Mouse (Mus musculus) MEL (cell line): ENCODE measurements around the gene Gm826. TPM values are rescaled to one million over a fixed set of nuclear protein-coding genes. Genes with fewer than 3 reads are reported as not detected.

Source experiments
- DNase-seq: peaks from one replicate; pipeline ENCODE4 v3.0.0; 2011; ENCODE audit warnings: low read depth, low spot score
- H3K27ac ChIP-seq: 2 replicates; pipeline ENCODE4 v1.5.1; 2012; ENCODE audit warnings: low read depth, mild to moderate bottlenecking, control low read depth, low read length, moderate library complexity; ENCODE audit not compliant: control insufficient read depth
- H3K27me3 ChIP-seq, 2 experiments: fragments of 150-350 bp in 1 of 2; sonication (generic) in 1 of 2; 2 replicates each; pipeline ENCODE4 v1.6.1; 2012; ENCODE audit warnings: low read length in 2 of 2, mild to moderate bottlenecking in 2 of 2, improper control_type of control experiment in 1 of 2, moderate library complexity in 1 of 2; ENCODE audit not compliant: insufficient read depth in 2 of 2, control insufficient read depth in 1 of 2
- H3K36me3 ChIP-seq, 2 experiments: 2 replicates each; pipeline ENCODE4 v1.6.1; 2012 to 2014; ENCODE audit warnings: low read length in 2 of 2, improper control_type of control experiment in 1 of 2, inconsistent platforms in 1 of 2, mild to moderate bottlenecking in 1 of 2; ENCODE audit not compliant: insufficient read depth in 2 of 2, control insufficient read depth in 1 of 2
- H3K4me1 ChIP-seq, 2 experiments: fragments of 150-350 bp in 1 of 2; sonication (generic) in 1 of 2; 2 replicates each; pipeline ENCODE4 v1.6.1; 2012; ENCODE audit warnings: low read length in 2 of 2, improper control_type of control experiment in 1 of 2, mild to moderate bottlenecking in 1 of 2; ENCODE audit not compliant: insufficient read depth in 2 of 2, control insufficient read depth in 1 of 2
- H3K4me3 ChIP-seq, 2 experiments: fragments of 150-350 bp in 1 of 2; sonication (generic) in 1 of 2; 2 replicates each; pipeline ENCODE4 v1.5.1; 2012; ENCODE audit warnings: low read depth in 2 of 2, low read length in 2 of 2, mild to moderate bottlenecking in 2 of 2, moderate library complexity in 2 of 2, control low read depth in 1 of 2, improper control_type of control experiment in 1 of 2; ENCODE audit not compliant: control insufficient read depth in 1 of 2, insufficient read depth in 1 of 2
- H3K79me2 ChIP-seq: 2 replicates; pipeline ENCODE4 v1.6.1; 2012; ENCODE audit warnings: mild to moderate bottlenecking, low read length, moderate library complexity; ENCODE audit not compliant: control insufficient read depth, poor library complexity, insufficient read depth
- H3K9ac ChIP-seq: 2 replicates; pipeline ENCODE4 v1.6.1; 2012; ENCODE audit warnings: low read depth, mild to moderate bottlenecking, control low read depth, low read length, moderate library complexity; ENCODE audit not compliant: control insufficient read depth, poor library complexity, severe bottlenecking
- H3K9me3 ChIP-seq: fragments of 150-350 bp; sonication (generic); replicated peaks from 2 replicates; pipeline ENCODE4 v1.6.1; 2012; ENCODE audit warnings: mild to moderate bottlenecking, low read length, improper control_type of control experiment, moderate library complexity; ENCODE audit not compliant: insufficient read depth
- CHD1 ChIP-seq: IDR thresholded peaks from 2 replicates; pipeline ENCODE4 v1.6.1; 2012; ENCODE audit warnings: low read depth, mild to moderate bottlenecking, inconsistent platforms, low read length, improper control_type of control experiment
- E2F4 ChIP-seq: IDR thresholded peaks from 2 replicates; pipeline ENCODE4 v1.6.1; 2011; ENCODE audit warnings: low read depth, low read length, improper control_type of control experiment, borderline replicate concordance
- KAT2A ChIP-seq: conservative IDR thresholded peaks from 2 replicates; pipeline ENCODE4 v1.6.1; 2012; ENCODE audit warnings: low read depth, low read length, improper control_type of control experiment, inconsistent platforms
- MAFK ChIP-seq: IDR thresholded peaks from 2 replicates; pipeline ENCODE4 v1.6.1; 2011; ENCODE audit warnings: low read depth, mild to moderate bottlenecking, low read length, improper control_type of control experiment, borderline replicate concordance
- MAZ ChIP-seq: IDR thresholded peaks from 2 replicates; pipeline ENCODE4 v1.6.1; 2012; ENCODE audit warnings: low read depth, mild to moderate bottlenecking, inconsistent platforms, low read length, improper control_type of control experiment
- MXI1 ChIP-seq: IDR thresholded peaks from 2 replicates; pipeline ENCODE4 v1.6.1; 2011; ENCODE audit warnings: mild to moderate bottlenecking, low read depth, low read length, improper control_type of control experiment
- MYB ChIP-seq: IDR thresholded peaks from 2 replicates; pipeline ENCODE4 v1.6.1; 2011; ENCODE audit warnings: mild to moderate bottlenecking, low read depth, low read length, improper control_type of control experiment
- MYC ChIP-seq: IDR thresholded peaks from 2 replicates; pipeline ENCODE4 v1.6.1; 2011; ENCODE audit warnings: low read depth, mild to moderate bottlenecking, low read length, improper control_type of control experiment, moderate library complexity
- NELFE ChIP-seq: IDR thresholded peaks from 2 replicates; pipeline ENCODE4 v1.6.1; 2011; ENCODE audit warnings: low read depth, low read length, improper control_type of control experiment
- NRF1 ChIP-seq: IDR thresholded peaks from 2 replicates; pipeline ENCODE4 v1.6.1; 2014; ENCODE audit warnings: low read depth, mild to moderate bottlenecking, inconsistent platforms, low read length, improper control_type of control experiment, moderate library complexity; ENCODE audit not compliant: poor library complexity, insufficient read depth, severe bottlenecking
- POLR2A ChIP-seq, 2 experiments: IDR thresholded peaks; 2 replicates each; pipeline ENCODE4 v1.6.1; 2011 to 2012; ENCODE audit warnings: low read length in 2 of 2, mild to moderate bottlenecking in 2 of 2, control low read depth in 1 of 2, improper control_type of control experiment in 1 of 2, low read depth in 1 of 2, moderate library complexity in 1 of 2; ENCODE audit not compliant: control insufficient read depth in 1 of 2, insufficient read depth in 1 of 2, poor library complexity in 1 of 2
- POLR2AphosphoS2 ChIP-seq: IDR thresholded peaks from 2 replicates; pipeline ENCODE4 v1.6.1; 2011; ENCODE audit warnings: low read length, improper control_type of control experiment
- POLR2AphosphoS5 ChIP-seq: IDR thresholded peaks from 2 replicates; pipeline ENCODE4 v1.6.1; 2012; ENCODE audit warnings: low read depth, borderline replicate concordance, mild to moderate bottlenecking, inconsistent platforms, low read length, moderate library complexity, mixed read lengths
- TAL1 ChIP-seq: IDR thresholded peaks from 2 replicates; pipeline ENCODE4 v1.6.1; 2012; ENCODE audit warnings: mild to moderate bottlenecking, inconsistent platforms, low read length, moderate library complexity, mixed read lengths
- TCF12 ChIP-seq: IDR thresholded peaks from 2 replicates; pipeline ENCODE4 v1.6.1; 2014; ENCODE audit warnings: low read depth, mild to moderate bottlenecking, inconsistent platforms, low read length, improper control_type of control experiment, moderate library complexity
- UBTF ChIP-seq: IDR thresholded peaks from 2 replicates; pipeline ENCODE4 v1.6.1; 2012; ENCODE audit warnings: low read depth, mild to moderate bottlenecking, inconsistent platforms, low read length, improper control_type of control experiment, moderate library complexity, borderline replicate concordance; ENCODE audit not compliant: insufficient read depth
- USF1 ChIP-seq: IDR thresholded peaks from 2 replicates; pipeline ENCODE4 v1.6.1; 2014; ENCODE audit warnings: low read depth, mild to moderate bottlenecking, inconsistent platforms, low read length, improper control_type of control experiment, moderate library complexity
- ZKSCAN1 ChIP-seq: IDR thresholded peaks from 2 replicates; pipeline ENCODE4 v1.6.1; 2012; ENCODE audit warnings: low read depth, mild to moderate bottlenecking, inconsistent platforms, low read length, improper control_type of control experiment, moderate library complexity
- ZMIZ1 ChIP-seq: IDR thresholded peaks from 2 replicates; pipeline ENCODE4 v1.6.1; 2012; ENCODE audit warnings: low read depth, mild to moderate bottlenecking, inconsistent platforms, low read length, improper control_type of control experiment, moderate library complexity
- ZNF384 ChIP-seq: IDR thresholded peaks from 2 replicates; pipeline ENCODE4 v1.6.1; 2012; ENCODE audit warnings: low read depth, mild to moderate bottlenecking, inconsistent platforms, low read length, improper control_type of control experiment
- polyA plus RNA-seq, 2 experiments: library from polyadenylated mRNA; stranded (reverse) in 1 of 2; unstranded in 1 of 2; fragments of >175 nt in 1 of 2; fragments of >200 nt in 1 of 2; gene quantifications; 2 replicates each; pipeline versions ENCODE4 v1.2.1 to v1.2.4; 2012; ENCODE audit warnings: low replicate concordance in 2 of 2, low read depth in 1 of 2; ENCODE audit not compliant: insufficient read length in 2 of 2, insufficient read depth in 1 of 2, missing spikeins in 1 of 2
- total RNA-seq: library from RNA; depleted of rRNA; stranded (reverse); fragments of 300-350 nt; gene quantifications from 2 replicates; pipeline ENCODE4 v1.2.3, GENCODE M21; 2012; rRNA removed

The Gm826 gene
- total and polyA plus RNA-seq, 3 experiments: not detected

- no peaks in the 10 kb centered on the region for H3K9me3 ChIP-seq
- no peak for DNase-seq
- H3K36me3 ChIP-seq: no peaks in the 10 kb centered on the region
- H3K4me3 ChIP-seq: no peak overlapping the region
- H3K4me1 ChIP-seq: no peaks in the 10 kb centered on the region
- H3K79me2 ChIP-seq: no peaks in the 10 kb centered on the region
- no peak for TF ChIP-seq CHD1
- no peak for TF ChIP-seq MAFK
- TF ChIP-seq ZMIZ1: no peak
- TF ChIP-seq NRF1: no peak
- TF ChIP-seq POLR2A (IDR thresholded peaks at IDR 0.05; ENCODE audit: control insufficient read depth in 1 of 2, insufficient read depth in 1 of 2, low read depth in 1 of 2, low read length in 2 of 2, poor library complexity in 1 of 2): no peak
- no peak for TF ChIP-seq KAT2A
- TF ChIP-seq ZKSCAN1: no peak
- TF ChIP-seq TAL1: no peak
- TF ChIP-seq POLR2AphosphoS5: no peak
- TF ChIP-seq UBTF: no peak
- no peak for TF ChIP-seq NELFE
- TF ChIP-seq MYC: no peak
- TF ChIP-seq POLR2AphosphoS2: no peak
- no peak for TF ChIP-seq MXI1
- no peak overlapping the region for H3K9ac ChIP-seq
- H3K27me3 ChIP-seq: no peaks in the 10 kb centered on the region
- H3K27ac ChIP-seq: no peak overlapping the region
These were observed 70.1 kb downstream of the Gm826 start for GRCm38 (mm10) chr2:160263861-160264260.

GRCm38 (mm10) chr2:160261538-160261937, 72.4 kb downstream of the Gm826 start:
- Histone ChIP-seq H3K36me3 (no peaks in the 10 kb centered on the region), H3K9ac (no peak overlapping the region), H3K4me3 (no peak overlapping the region), H3K27ac (no peak overlapping the region), H3K4me1 (no peaks in the 10 kb centered on the region)
- DNase-seq: no peak
- TF ChIP-seq NRF1 (no peak), MAZ (no peak), TAL1 (no peak), POLR2AphosphoS2 (no peak), ZNF384 (no peak), USF1 (no peak), TCF12 (no peak), MYB (no peak), CHD1 (no peak), E2F4 (no peak), POLR2A (IDR thresholded peaks at IDR 0.05; ENCODE audit: control insufficient read depth in 1 of 2, insufficient read depth in 1 of 2, low read depth in 1 of 2, low read length in 2 of 2, poor library complexity in 1 of 2) (no peak)
- TF ChIP-seq, all 39 proteins: peak for 0
- Histone ChIP-seq H3K27me3 (no peaks in the 10 kb centered on the region), H3K9me3 (no peaks in the 10 kb centered on the region), H3K79me2 (no peaks in the 10 kb centered on the region)

Other genes with a start within 250 kb of the Gm826 start
- not detected in 2 replicates for gene Mafb, start 32.9 kb upstream of the Gm826 start, total RNA-seq
- gene Mafb, start 32.9 kb upstream of the Gm826 start, polyA plus RNA-seq: not detected